Mouse (Mus musculus) midbrain, embryonic 14.5 days (tissue): ENCODE results near the gene Fos. TPM values are rescaled to one million over a fixed set of nuclear protein-coding genes. Genes with fewer than 3 reads are reported as not detected.

Source experiments
- ATAC-seq: fragments of 200-750 bp; cut with Nextera tagmentation; 2 replicates; pipeline ENCODE4 v1.8.0; 2017; ENCODE audit warnings: moderate number of reproducible peaks, moderate library complexity; ENCODE audit not compliant: low FRiP score, low TSS enrichment
- DNase-seq: peaks from one replicate; pipeline ENCODE4 v3.0.0-alpha.2; 2015
- H3K27ac ChIP-seq: fragments of 300-500 bp; sonication (generic); replicated peaks from 2 replicates; pipeline ENCODE4 v1.5.1; 2014; ENCODE audit warnings: mild to moderate bottlenecking, low read depth, low read length, moderate library complexity
- H3K27me3 ChIP-seq: fragments of 300-500 bp; sonication (generic); 2 replicates; pipeline ENCODE4 v1.6.1; 2014; ENCODE audit warnings: low read length, control low read depth, mixed read lengths; ENCODE audit not compliant: control insufficient read depth, insufficient read depth
- H3K36me3 ChIP-seq: fragments of 300-500 bp; sonication (generic); 2 replicates; pipeline ENCODE4 v1.6.1; 2014; ENCODE audit warnings: low read length, control low read depth; ENCODE audit not compliant: control insufficient read depth, insufficient read depth
- H3K4me1 ChIP-seq: fragments of 300-500 bp; sonication (generic); 2 replicates; pipeline ENCODE4 v1.6.1; 2014; ENCODE audit warnings: mild to moderate bottlenecking, antibody characterized with exemption, low read length, control low read depth; ENCODE audit not compliant: control insufficient read depth, insufficient read depth
- H3K4me2 ChIP-seq: fragments of 300-500 bp; sonication (generic); 2 replicates; pipeline ENCODE4 v1.6.1; 2014; ENCODE audit warnings: mild to moderate bottlenecking, low read length, moderate library complexity
- H3K4me3 ChIP-seq: fragments of 300-500 bp; sonication (generic); replicated peaks from 2 replicates; pipeline ENCODE4 v1.5.1; 2014; ENCODE audit warnings: low read depth, low read length
- H3K9ac ChIP-seq: fragments of 300-500 bp; sonication (generic); replicated peaks from 2 replicates; pipeline ENCODE4 v1.6.1; 2014; ENCODE audit warnings: mild to moderate bottlenecking, low read length, moderate library complexity
- H3K9me3 ChIP-seq: fragments of 300-500 bp; sonication (generic); 2 replicates; pipeline ENCODE4 v1.6.1; 2016; ENCODE audit warnings: low read length, control low read depth, mixed read lengths; ENCODE audit not compliant: control insufficient read depth
- WGBS: fragments of 180-500 bp; shearing (Covaris S2); extraction: QIAGEN DNeasy Blood & Tissue Kit; methylation state at CpG from one replicate; pipeline ENCODE4 v1.1.7; 2014; 5-methylcytosine and 5-hydroxymethylcytosine counted together
- polyA plus RNA-seq: library from polyadenylated mRNA; unstranded; fragments of >200 nt; fragmentation: Nextera tagmentation; extraction: Ambion mirVana; gene quantifications from 2 replicates; pipeline ENCODE4 v1.2.1, GENCODE M21; 2014

The Fos gene
- polyA plus RNA-seq, 1 experiment from 2014 or later, result 1.1 TPM

GRCm38 (mm10) chr12:85478696-85479095 is 5.0 kb downstream of the Fos start:
- H3K4me3 ChIP-seq, result no peak overlapping the region
- H3K4me1 ChIP-seq, result peaks cover 10% of the 10 kb centered on the region
- DNase-seq (no peak), ATAC-seq (no peak)
- peaks cover 17% of the 10 kb centered on the region for H3K27me3 ChIP-seq
- WGBS, result 72% methylated on average over 7 of the region's 7 CpGs
- no peak overlapping the region for H3K4me2 ChIP-seq
- H3K9me3 ChIP-seq, result no peaks in the 10 kb centered on the region
- no peak overlapping the region for H3K9ac ChIP-seq
- H3K36me3 ChIP-seq, result no peaks in the 10 kb centered on the region
- no peak overlapping the region for H3K27ac ChIP-seq

- no peak for DNase-seq
- WGBS, result 63% methylated on average over 3 of the region's 3 CpGs
Observed at GRCm38 (mm10) chr12:85479190-85479589, 5.5 kb downstream of the Fos start.

GRCm38 (mm10) chr12:85483155-85483554 is 9.5 kb downstream of the Fos start:
- no peak for ATAC-seq
- Histone ChIP-seq H3K4me1 (0 out of 2 replicates have a peak, but pooled peaks cover 9% of the 10 kb centered on the region), H3K27me3 (no peaks in the 10 kb centered on the region), H3K9me3 (no peaks in the 10 kb centered on the region), H3K4me3 (no peak overlapping the region), H3K9ac (no peak overlapping the region), H3K27ac (no peak overlapping the region), H3K4me2 (no peak overlapping the region), H3K36me3 (no peaks in the 10 kb centered on the region)
- WGBS, result 28% methylated on average over 4 of the region's 4 CpGs
- peak; percentile 40 for DNase-seq

More at GRCm38 (mm10) chr12:85479190-85479589, 5.5 kb downstream of the Fos start:
- Histone ChIP-seq H3K27ac (no peak overlapping the region), H3K9ac (no peak overlapping the region), H3K27me3 (peaks cover 17% of the 10 kb centered on the region), H3K9me3 (no peaks in the 10 kb centered on the region), H3K36me3 (no peaks in the 10 kb centered on the region), H3K4me2 (no peak overlapping the region), H3K4me1 (peaks cover 10% of the 10 kb centered on the region), H3K4me3 (no peak overlapping the region)
- ATAC-seq, result no peak

DNA sequence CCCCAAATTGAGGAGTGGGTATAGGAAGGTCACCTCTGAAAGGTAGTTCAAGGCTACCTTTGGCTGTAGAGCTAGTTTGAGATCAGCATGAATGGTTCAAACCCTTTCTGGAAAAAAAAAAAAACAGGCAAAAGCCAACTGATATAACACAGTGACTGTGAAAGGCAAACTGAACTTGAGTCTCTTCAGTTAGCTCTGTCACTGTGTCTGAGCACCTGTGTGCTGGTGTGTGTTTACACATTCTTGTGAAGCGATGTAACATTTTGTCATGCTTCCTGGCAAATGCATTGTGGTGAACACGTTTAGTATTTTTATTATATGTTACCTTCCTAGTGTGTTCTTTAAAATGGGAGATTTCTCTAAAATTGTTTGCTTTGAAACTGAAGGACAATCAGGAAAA is 11.0 kb downstream of the Fos start:
- ATAC-seq (no peak), DNase-seq (no peak)
- H3K36me3 ChIP-seq, result no peaks in the 10 kb centered on the region
- H3K27me3 ChIP-seq, result no peaks in the 10 kb centered on the region
- H3K9me3 ChIP-seq, result no peaks in the 10 kb centered on the region
- 82% methylated on average over 2 of the region's 2 CpGs for WGBS
- H3K9ac ChIP-seq, result no peak overlapping the region
- H3K4me2 ChIP-seq, result no peak overlapping the region
- H3K4me3 ChIP-seq, result no peak overlapping the region
- 0 out of 2 replicates have a peak, but pooled peaks cover 9% of the 10 kb centered on the region for H3K4me1 ChIP-seq
- H3K27ac ChIP-seq, result no peak overlapping the region

GRCm38 (mm10) chr12:85485890-85486765 is 12.4 kb downstream of the Fos start:
- H3K9ac ChIP-seq, result peak overlapping the region; percentile 60
- WGBS, result under 1% methylated on average over 52 of the region's 52 CpGs
- H3K9me3 ChIP-seq, result no peaks in the 10 kb centered on the region
- H3K4me1 ChIP-seq, result 0 out of 2 replicates have a peak, but pooled peaks cover 9% of the 10 kb centered on the region
- no peaks in the 10 kb centered on the region for H3K36me3 ChIP-seq
- peak; percentile 97 for DNase-seq
- peak overlapping the region; percentile 59 for H3K4me3 ChIP-seq
- no peaks in the 10 kb centered on the region for H3K27me3 ChIP-seq
- H3K4me2 ChIP-seq, result peak overlapping the region; percentile 65
- peak overlapping the region; percentile 78 for H3K27ac ChIP-seq
- ATAC-seq, result peak; percentile 95

DNA sequence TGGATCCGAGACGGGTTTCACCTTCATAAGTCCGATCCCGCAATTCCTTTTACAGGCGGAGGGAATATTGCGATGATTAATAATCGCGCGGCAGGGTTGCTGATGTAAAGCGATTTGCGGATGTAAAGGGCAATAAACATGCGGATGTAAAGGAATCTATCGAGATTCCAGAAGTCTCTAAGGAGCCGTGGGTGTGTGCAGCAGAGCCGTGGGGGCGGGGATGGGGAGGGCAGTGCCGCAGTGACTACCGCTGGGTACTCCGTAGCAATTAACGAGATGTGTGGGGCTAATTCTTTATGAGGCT is 13.0 kb downstream of the Fos start:
- Histone ChIP-seq H3K27ac (no peak overlapping the region), H3K9ac (peak overlapping the region; percentile 60; the same call in 1 of the 2 replicates), H3K4me2 (peak overlapping the region; percentile 65), H3K27me3 (no peaks in the 10 kb centered on the region), H3K4me1 (0 out of 2 replicates have a peak, but pooled peaks cover 9% of the 10 kb centered on the region), H3K4me3 (peak overlapping the region; percentile 59), H3K36me3 (no peaks in the 10 kb centered on the region), H3K9me3 (no peaks in the 10 kb centered on the region)
- ATAC-seq (no peak), DNase-seq (peak; percentile 57)
- 1% methylated on average over 20 of the region's 20 CpGs for WGBS

DNA sequence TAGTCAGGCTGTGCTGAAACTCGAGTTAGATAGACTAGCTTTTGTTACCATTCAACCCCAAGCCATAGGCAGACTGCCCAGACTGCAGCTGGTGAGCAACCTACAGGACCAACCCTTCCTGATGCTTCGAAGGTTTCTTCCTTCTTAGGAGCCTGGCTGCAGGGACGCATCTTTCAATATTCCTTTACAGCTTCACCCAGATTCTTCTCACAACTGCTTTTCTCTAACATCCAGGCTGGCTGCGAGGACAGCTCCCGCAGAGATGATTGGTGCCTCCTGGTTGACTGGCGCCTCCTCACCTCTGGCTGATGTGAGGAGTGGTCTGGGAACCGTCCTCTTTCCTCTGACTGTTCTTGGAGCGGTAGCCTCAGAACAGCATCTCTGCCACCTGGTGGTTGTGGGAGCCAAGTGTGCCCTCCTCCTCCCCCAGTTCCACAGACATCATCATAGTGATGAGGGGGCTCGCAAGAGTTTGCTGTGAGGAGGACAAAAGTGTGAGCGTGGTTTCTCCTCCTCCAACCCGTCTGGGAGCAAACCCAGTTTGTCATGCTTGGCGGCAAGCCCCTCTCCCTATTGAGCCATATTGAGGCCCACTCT is 14.0 kb downstream of the Fos start:
- H3K9ac ChIP-seq, result no peak overlapping the region
- WGBS, result 1% methylated on average over 12 of the region's 12 CpGs
- ATAC-seq (no peak), DNase-seq (peak; percentile 89)
- no peaks in the 10 kb centered on the region for H3K9me3 ChIP-seq
- H3K4me1 ChIP-seq, result 0 out of 2 replicates have a peak, but pooled peaks cover 9% of the 10 kb centered on the region
- H3K27me3 ChIP-seq, result no peaks in the 10 kb centered on the region
- no peaks in the 10 kb centered on the region for H3K36me3 ChIP-seq
- no peak overlapping the region; the same call in 1 of the 2 replicates for H3K4me3 ChIP-seq
- peak overlapping the region; percentile 65 for H3K4me2 ChIP-seq
- no peak overlapping the region for H3K27ac ChIP-seq

DNA sequence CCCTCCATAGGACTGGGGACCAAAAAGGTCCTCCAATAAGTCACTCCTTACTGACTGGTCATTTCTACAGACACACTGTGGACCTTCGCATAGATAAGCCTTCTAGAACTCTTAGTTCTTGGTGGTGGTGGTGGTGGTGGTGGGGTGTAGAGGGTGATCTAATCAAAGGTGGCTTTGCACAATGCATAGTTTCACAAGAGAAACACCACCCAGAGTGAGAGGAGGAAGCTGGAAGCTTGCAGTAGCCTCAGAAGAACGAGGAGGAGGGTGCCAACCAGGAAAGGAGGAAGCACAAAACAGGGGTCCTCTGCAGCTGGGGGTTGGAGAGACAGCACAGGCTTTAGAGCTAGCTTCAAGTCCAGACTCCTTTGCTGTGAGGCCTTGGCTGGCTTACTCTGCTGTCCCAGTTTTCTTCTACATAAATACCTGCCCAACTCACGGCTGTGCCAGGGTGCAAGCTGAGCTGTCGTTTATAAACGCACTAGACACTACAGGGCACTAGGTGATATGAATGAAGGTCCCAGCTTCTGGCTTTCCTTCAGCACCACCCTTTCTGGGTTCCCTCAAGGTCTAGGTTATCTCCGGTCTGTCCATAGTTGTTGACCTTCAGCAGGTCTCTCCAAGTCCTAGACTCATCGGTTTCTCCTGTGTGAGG is 15.7 kb downstream of the Fos start:
- H3K4me1 ChIP-seq, result 0 out of 2 replicates have a peak, but pooled peaks cover 9% of the 10 kb centered on the region
- DNase-seq (no peak), ATAC-seq (no peak)
- 81% methylated on average over 7 of the region's 7 CpGs for WGBS
- no peak overlapping the region for H3K4me3 ChIP-seq
- no peak overlapping the region for H3K4me2 ChIP-seq
- no peaks in the 10 kb centered on the region for H3K27me3 ChIP-seq
- H3K36me3 ChIP-seq, result no peaks in the 10 kb centered on the region
- no peaks in the 10 kb centered on the region for H3K9me3 ChIP-seq
- no peak overlapping the region for H3K27ac ChIP-seq
- H3K9ac ChIP-seq, result no peak overlapping the region
